Mouse (Mus musculus) liver, embryonic 16.5 days (tissue): ENCODE results near the gene Ldhal6b. TPM values are rescaled to one million over a fixed set of nuclear protein-coding genes. Genes with fewer than 3 reads are reported as not detected.
"Not testable (repeated sequence)": the region's sequence is repeated elsewhere in the genome, so short reads cannot be mapped to it uniquely, and the experiment has no call there.

ENCODE experiments used
- ATAC-seq: fragments of 200-750 bp; cut with Nextera tagmentation; 2 replicates; pipeline ENCODE4 v1.8.0; 2017; ENCODE audit warnings: low read depth, mild to moderate bottlenecking, moderate number of reproducible peaks, moderate library complexity
- H3K27ac ChIP-seq: fragments of 300-500 bp; sonication (generic); 2 replicates; pipeline ENCODE4 v1.5.1; 2014; ENCODE audit warnings: mild to moderate bottlenecking, low read length
- H3K27me3 ChIP-seq: fragments of 300-500 bp; sonication (generic); 2 replicates; pipeline ENCODE4 v1.6.1; 2014; ENCODE audit warnings: low read depth, low read length, mixed read lengths; ENCODE audit not compliant: control insufficient read depth, insufficient read depth
- H3K36me3 ChIP-seq: fragments of 300-500 bp; sonication (generic); 2 replicates; pipeline ENCODE4 v1.6.1; 2014; ENCODE audit warnings: mild to moderate bottlenecking; ENCODE audit not compliant: control insufficient read depth, insufficient read depth
- H3K4me1 ChIP-seq: fragments of 300-500 bp; sonication (generic); 2 replicates; pipeline ENCODE4 v1.6.1; 2014; ENCODE audit warnings: low read depth, low read length, mixed read lengths; ENCODE audit not compliant: control insufficient read depth
- H3K4me2 ChIP-seq: fragments of 300-500 bp; sonication (generic); 2 replicates; pipeline ENCODE4 v1.6.1; 2014; ENCODE audit warnings: low read depth, low read length, mixed read lengths
- H3K4me3 ChIP-seq: fragments of 300-500 bp; sonication (generic); 2 replicates; pipeline ENCODE4 v1.5.1; 2014; ENCODE audit warnings: low read depth, mild to moderate bottlenecking, low read length
- H3K9ac ChIP-seq: fragments of 300-500 bp; sonication (generic); 2 replicates; pipeline ENCODE4 v1.6.1; 2014; ENCODE audit warnings: low read depth, low read length
- H3K9me3 ChIP-seq: fragments of 300-500 bp; sonication (generic); replicated peaks from 2 replicates; pipeline ENCODE4 v1.6.1; 2016; ENCODE audit warnings: low read length; ENCODE audit not compliant: control insufficient read depth
- WGBS: fragments of 180-500 bp; shearing (Covaris S2); extraction: QIAGEN DNeasy Blood & Tissue Kit; methylation state at CpG from one replicate; pipeline ENCODE4 v1.1.7; 2014; ENCODE audit not compliant: insufficient replicate concordance; 5-methylcytosine and 5-hydroxymethylcytosine counted together
- polyA plus RNA-seq: library from polyadenylated mRNA; unstranded; fragments of >200 nt; fragmentation: Nextera tagmentation; extraction: Ambion mirVana; gene quantifications from 2 replicates; pipeline ENCODE4 v1.2.1, GENCODE M21; 2015

The Ldhal6b gene
- polyA plus RNA-seq, result not detected in 2 replicates

DNA sequence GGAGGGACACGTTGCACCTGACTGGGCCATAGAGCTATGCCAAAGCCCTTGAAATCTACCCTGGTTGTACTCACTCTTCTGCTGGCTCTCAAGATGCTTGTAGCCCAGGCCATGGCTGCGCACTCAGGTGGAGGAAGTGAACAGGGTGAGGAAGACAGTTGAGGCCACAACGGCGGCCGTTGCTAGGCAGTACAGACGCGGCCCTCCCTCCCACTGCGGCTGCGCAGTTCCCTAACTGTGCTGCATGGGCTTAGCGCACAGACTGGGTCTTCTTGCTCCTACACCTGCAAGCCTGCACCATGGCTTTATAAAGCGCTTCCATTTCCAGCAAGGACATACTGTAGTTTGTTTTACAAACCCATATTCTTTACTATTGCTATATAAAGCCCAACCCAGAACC is at the start of gene Ldhal6b:
Gene Ldhal6b, minus strand, starts transcription at position 223 of the 400 bp plus-strand sequence.
- Histone ChIP-seq H3K4me1 (no peaks in the 10 kb centered on the region; the same call in 1 of the 2 replicates), H3K9ac (no peak within 1 kb of the TSS), H3K4me3 (no peak within 1 kb of the TSS), H3K9me3 (no peaks in the 10 kb centered on the region), H3K27ac (no peak within 1 kb of the TSS), H3K4me2 (no peak within 1 kb of the TSS), H3K36me3 (no peaks in the 10 kb centered on the region; the same call in 1 of the 2 replicates), H3K27me3 (no peaks in the 10 kb centered on the region)
- WGBS, result 82% methylated on average over 11 of the region's 11 CpGs
- no peak for ATAC-seq

DNA sequence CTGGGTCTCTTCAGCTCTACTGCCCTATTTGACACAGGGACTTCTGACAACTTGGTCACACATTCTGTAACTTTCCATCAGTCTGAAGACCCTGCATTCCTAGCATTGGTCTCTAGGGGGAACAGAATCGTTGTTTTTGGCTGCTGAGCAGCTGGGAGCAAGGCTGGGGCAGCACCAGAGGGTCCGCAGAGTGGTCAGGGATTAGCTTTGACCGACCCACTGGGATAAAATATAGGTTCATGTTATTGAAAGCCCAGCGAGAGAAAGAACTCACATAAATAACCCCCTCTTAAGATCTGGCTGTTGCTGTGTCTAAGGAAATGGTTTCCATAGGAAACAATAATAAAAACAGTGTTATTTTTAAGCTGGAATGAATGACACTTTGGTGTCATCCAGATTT is 48.6 kb upstream of the Ldhal6b start:
- H3K4me1 ChIP-seq, result no peaks in the 10 kb centered on the region
- no peak overlapping the region for H3K4me3 ChIP-seq
- H3K36me3 ChIP-seq, result no peaks in the 10 kb centered on the region
- H3K27me3 ChIP-seq, result no peaks in the 10 kb centered on the region
- no peak for ATAC-seq
- 38% methylated on average over 4 of the region's 4 CpGs for WGBS
- H3K9ac ChIP-seq, result no peak overlapping the region
- H3K4me2 ChIP-seq, result no peak overlapping the region
- no peak overlapping the region for H3K27ac ChIP-seq
- no peaks in the 10 kb centered on the region for H3K9me3 ChIP-seq

DNA sequence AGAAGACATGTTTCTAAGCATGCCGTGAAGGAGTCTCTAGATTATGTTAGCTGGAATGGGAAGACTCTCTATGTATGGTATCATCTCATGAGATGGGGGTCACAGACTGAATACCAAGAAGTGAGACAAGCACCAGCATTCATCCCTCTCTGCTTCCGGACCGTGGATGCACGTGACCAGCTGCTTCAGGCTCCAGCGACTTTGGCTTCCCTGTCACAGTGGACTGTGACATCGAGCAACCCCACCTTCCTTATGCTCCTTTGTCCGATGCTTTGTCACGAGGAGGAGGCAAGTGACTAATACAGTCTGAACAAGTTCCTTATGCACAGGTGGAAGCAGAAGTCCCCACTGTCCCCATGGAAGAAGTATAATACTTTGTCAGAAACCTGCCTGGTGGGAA is 48.2 kb upstream of the Ldhal6b start:
- Histone ChIP-seq H3K4me3 (no peak overlapping the region), H3K27me3 (no peaks in the 10 kb centered on the region), H3K9ac (no peak overlapping the region), H3K9me3 (no peaks in the 10 kb centered on the region), H3K27ac (no peak overlapping the region), H3K4me1 (no peaks in the 10 kb centered on the region), H3K4me2 (no peak overlapping the region), H3K36me3 (no peaks in the 10 kb centered on the region)
- WGBS, result 68% methylated on average over 8 of the region's 8 CpGs
- no peak for ATAC-seq

DNA sequence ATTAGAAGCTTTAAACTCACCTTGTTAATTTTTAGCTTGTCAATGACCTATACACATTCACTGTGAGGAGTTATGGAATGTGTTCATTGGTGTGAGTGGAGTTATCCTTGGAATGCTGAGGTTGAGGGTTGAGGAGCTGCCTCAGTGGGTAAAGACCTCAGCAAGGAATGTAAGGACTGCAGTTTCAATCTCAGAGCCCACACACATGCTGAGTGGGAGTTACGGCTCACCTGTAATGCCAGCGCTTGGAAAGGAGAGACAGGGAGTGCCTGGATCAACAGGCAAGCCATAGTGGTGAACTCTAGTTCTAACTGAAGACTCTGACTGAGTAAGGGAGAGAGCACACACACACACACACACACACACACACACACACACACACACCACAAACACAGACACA is 45.3 kb upstream of the Ldhal6b start:
- no peak overlapping the region for H3K9ac ChIP-seq
- no peaks in the 10 kb centered on the region for H3K27me3 ChIP-seq
- H3K36me3 ChIP-seq, result no peaks in the 10 kb centered on the region
- H3K27ac ChIP-seq, result no peak overlapping the region
- no peak overlapping the region for H3K4me2 ChIP-seq
- no peaks in the 10 kb centered on the region for H3K9me3 ChIP-seq
- H3K4me3 ChIP-seq, result no peak overlapping the region
- H3K4me1 ChIP-seq, result no peaks in the 10 kb centered on the region
- ATAC-seq, result no peak
- 81% methylated on average over 2 of the region's 2 CpGs for WGBS

DNA sequence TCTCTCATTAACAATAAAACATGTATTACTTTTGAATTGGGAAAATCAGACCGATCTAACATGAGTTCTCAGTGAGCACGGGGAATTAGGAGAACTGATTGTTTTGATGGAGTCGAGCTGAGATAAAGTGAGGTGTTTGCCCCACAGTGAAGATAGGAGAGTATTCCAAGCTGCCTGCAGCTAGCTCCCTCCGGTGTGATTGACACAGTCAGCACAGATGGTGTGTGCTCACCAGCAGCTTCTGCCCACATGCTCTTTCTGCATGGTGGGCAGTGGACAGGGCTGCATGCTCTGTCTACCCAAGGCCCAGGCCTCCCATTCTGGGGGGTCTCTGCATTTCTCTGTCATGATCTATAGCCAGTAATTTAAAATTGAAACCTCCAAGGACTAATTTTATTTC is 35.1 kb upstream of the Ldhal6b start:
- Histone ChIP-seq H3K27me3 (peaks cover 9% of the 10 kb centered on the region; the same call in 1 of the 2 replicates), H3K4me3 (no peak overlapping the region), H3K9me3 (no peaks in the 10 kb centered on the region), H3K9ac (no peak overlapping the region), H3K4me2 (no peak overlapping the region), H3K36me3 (no peaks in the 10 kb centered on the region), H3K4me1 (no peaks in the 10 kb centered on the region), H3K27ac (no peak overlapping the region)
- no peak for ATAC-seq
- 61% methylated on average over 4 of the region's 4 CpGs for WGBS

DNA sequence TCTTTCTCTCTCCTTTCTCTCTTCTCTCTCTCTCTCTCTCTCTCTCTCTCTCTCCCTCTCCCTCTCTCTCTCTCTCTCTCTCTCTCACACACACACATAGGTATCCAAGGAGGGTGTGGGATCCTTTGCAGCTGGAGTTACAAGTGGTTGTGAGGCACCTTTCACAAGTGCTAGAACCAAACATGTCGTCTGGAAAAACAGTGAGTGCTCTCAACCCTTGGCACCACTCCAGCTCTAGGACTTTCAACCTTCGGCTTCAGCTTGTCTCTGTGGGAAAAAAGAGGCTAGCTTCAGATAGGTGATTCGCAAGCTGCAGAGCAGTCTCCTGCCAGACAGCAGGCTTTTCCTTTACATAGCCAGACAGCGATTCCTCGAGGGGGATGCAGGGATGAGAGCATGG is 25.2 kb upstream of the Ldhal6b start:
- no peaks in the 10 kb centered on the region for H3K9me3 ChIP-seq
- ATAC-seq, result no peak
- H3K36me3 ChIP-seq, result no peaks in the 10 kb centered on the region
- H3K4me3 ChIP-seq, result no peak overlapping the region
- peaks cover 8% of the 10 kb centered on the region for H3K27me3 ChIP-seq
- peaks cover 10% of the 10 kb centered on the region for H3K4me1 ChIP-seq
- H3K27ac ChIP-seq, result no peak overlapping the region
- H3K4me2 ChIP-seq, result no peak overlapping the region
- WGBS, result 49% methylated on average over 5 of the region's 5 CpGs
- H3K9ac ChIP-seq, result no peak overlapping the region

DNA sequence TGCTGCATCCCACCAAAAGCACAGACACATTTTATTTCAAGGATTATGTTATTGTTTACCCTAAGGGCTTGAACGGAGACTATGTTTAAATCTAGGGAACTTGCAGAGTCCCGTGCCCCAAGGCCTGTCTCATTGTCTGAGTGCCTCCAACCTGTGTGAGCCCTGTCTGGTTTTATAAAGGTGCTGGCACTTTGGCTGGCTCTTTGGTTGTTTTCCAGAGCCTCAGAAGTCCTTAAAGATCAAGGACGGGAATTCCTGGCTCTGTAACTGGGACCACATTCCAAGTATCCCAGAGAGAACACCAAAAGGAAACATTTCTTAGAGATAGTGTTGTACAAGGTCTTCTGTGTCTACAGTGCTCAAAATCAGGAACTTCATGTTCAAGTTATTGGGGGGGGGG is 24.7 kb upstream of the Ldhal6b start:
- Histone ChIP-seq H3K4me3 (no peak overlapping the region), H3K36me3 (no peaks in the 10 kb centered on the region), H3K4me2 (no peak overlapping the region), H3K27me3 (peaks cover 8% of the 10 kb centered on the region), H3K9ac (no peak overlapping the region), H3K9me3 (no peaks in the 10 kb centered on the region), H3K4me1 (peaks cover 10% of the 10 kb centered on the region), H3K27ac (no peak overlapping the region)
- WGBS, result 51% methylated on average over 3 of the region's 3 CpGs
- no peak for ATAC-seq

DNA sequence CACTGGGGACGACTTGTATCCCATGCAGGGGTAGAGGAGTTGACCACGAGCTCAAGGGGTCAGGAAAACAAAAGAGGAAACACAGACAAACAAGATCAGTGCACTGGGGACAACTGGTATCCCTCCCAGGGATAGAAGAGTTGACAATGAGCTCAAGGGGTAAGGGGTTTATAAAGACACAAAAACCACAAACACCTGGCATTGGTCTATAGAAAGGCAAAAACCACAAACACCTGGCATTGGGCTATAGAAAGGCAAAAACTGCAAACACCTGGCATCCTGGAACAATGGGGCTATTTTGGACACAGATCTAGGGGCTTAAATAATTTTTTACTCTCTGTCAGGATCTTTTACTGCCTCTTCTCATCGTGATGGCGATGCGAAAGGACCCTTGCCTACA is 23.8 kb upstream of the Ldhal6b start:
- H3K9me3 ChIP-seq, H3K27ac ChIP-seq, ATAC-seq, H3K4me2 ChIP-seq, H3K36me3 ChIP-seq, H3K9ac ChIP-seq, H3K4me3 ChIP-seq, H3K27me3 ChIP-seq: not testable (repeated sequence)
- peaks cover 10% of the 10 kb centered on the region for H3K4me1 ChIP-seq
- 50% methylated on average over 5 of the region's 5 CpGs for WGBS

DNA sequence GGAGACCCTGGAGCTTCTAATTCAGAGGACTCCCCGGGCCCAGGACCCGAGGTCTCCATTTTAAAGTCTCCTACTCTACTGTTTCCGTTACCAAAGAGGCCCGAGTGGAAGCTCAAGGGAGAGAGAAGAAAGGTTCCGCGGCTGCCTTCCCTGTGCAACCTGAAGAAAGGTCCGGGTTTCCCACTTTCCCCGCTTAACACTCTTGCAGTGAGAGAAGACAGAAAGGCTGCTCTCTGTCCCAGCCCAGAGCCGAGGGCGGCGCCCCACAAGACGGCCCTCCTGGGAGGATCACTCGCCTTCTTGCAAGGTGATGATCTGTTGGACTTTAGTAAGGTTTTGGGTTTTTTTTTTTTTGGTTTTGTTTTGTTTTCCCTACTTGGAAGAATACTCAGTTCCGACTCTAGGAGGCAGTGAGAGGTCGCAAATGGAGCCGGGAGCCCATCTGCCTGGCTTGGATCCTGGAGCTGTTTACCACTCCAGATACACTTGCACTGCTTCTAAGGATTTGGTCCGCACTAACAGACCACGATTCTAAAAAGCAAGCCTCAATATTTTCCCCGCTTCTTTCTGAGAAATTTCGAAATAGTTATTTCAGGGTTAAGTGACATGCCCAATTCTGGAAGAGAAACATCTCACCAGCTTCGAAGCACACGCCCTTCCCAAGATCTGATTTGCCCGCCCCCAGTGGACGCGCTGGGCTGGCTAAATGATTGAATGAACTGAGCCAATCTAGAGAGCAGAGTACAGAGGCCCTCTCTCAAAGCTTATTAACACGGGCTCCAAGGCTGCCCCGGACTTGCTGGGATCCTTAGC is 21.8 kb upstream of the Ldhal6b start, which contains the start of gene Tmem242:
Gene Tmem242, minus strand, starts transcription at position 101 of the 813 bp plus-strand sequence.
- peak; percentile 84 for ATAC-seq
- Histone ChIP-seq H3K27me3 (no peaks in the 10 kb centered on the region), H3K36me3 (no peaks in the 10 kb centered on the region), H3K9ac (peak within 1 kb of the TSS; percentile 67), H3K9me3 (no peaks in the 10 kb centered on the region), H3K4me2 (peak within 1 kb of the TSS; percentile 67), H3K4me1 (peaks cover 10% of the 10 kb centered on the region), H3K4me3 (peak within 1 kb of the TSS; percentile 71), H3K27ac (peak within 1 kb of the TSS; percentile 78)
- WGBS, result under 1% methylated on average over 27 of the region's 27 CpGs
